Mouse (Mus musculus): ENCODE measurements around the gene Trip11. TPM values are rescaled to one million over a fixed set of nuclear protein-coding genes. Genes with fewer than 3 reads are reported as not detected.

Trip11 gene
- polyA plus RNA-seq, 1 experiment, result 3.3 TPM

DNA sequence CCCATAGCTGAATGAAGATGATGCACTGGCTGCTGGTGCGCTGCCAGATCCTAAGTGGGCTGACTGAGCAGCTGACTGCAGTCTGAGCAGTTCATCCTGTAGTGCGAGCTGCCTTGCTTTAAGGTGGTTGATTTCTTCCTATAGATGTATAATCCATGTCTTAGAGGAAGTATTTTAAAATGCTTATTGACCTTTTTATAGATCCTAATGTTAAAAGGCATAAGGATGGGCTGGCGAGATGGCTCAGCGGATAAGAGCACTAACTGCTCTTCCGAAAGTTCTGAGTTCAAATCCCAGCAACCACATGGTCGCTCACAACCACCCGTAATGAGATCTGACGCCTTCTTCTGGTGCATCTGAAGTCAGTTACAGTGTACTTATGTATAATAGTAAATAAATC lies 14.1 kb downstream of the Trip11 start:
- DNase-seq (ENCODE audit: low read depth in 1 of 2, low spot score in 2 of 2), result no peak
- no peak overlapping the region for H3K4me3 ChIP-seq (ENCODE audit: extremely low read depth, insufficient read depth, insufficient read length)
- H3K27ac ChIP-seq (ENCODE audit: insufficient read depth, low read length), result no peak overlapping the region
- 94% methylated on average over 8 of the region's 8 CpGs for WGBS
- peaks cover 3% of the 10 kb centered on the region for H3K36me3 ChIP-seq (ENCODE audit: control insufficient read depth, insufficient read depth, low read length)
- no peaks in the 10 kb centered on the region for H3K27me3 ChIP-seq (ENCODE audit: control insufficient read depth, insufficient read depth, low read length)
- no peaks in the 10 kb centered on the region for H3K4me1 ChIP-seq (ENCODE audit: control insufficient read depth, insufficient read depth, insufficient read length)
- no peak for TF ChIP-seq CTCF (IDR thresholded peaks at IDR 0.05; ENCODE audit: extremely low read depth, insufficient read depth, insufficient read length, insufficient replicate concordance)
- TF ChIP-seq POLR2A (IDR thresholded peaks at IDR 0.05; ENCODE audit: low read depth, low read length), result no peak

DNA sequence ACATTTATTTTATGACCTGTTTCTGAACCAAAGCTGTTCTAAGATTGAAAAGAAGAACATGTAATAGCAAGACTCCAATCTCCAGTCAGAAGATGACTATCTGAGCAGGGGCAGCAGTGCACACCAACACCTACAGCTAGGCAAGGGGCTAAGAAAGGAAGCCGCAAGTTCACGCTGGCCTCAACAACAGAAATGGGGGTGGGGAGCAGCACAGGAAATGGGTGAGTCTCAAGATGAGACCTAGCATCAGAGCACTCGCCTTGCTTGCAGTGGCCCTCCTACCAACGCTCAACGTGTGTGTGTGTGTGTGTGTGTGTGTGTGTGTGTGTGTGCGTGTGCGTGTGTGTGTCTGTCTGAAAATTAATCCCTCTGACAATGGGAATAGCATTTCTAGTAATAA lies 16.0 kb downstream of the Trip11 start:
- no peak overlapping the region for H3K27ac ChIP-seq (ENCODE audit: insufficient read depth, low read length)
- no peak overlapping the region for H3K4me3 ChIP-seq (ENCODE audit: extremely low read depth, insufficient read depth, insufficient read length)
- no peak for TF ChIP-seq CTCF (IDR thresholded peaks at IDR 0.05; ENCODE audit: extremely low read depth, insufficient read depth, insufficient read length, insufficient replicate concordance)
- no peak for TF ChIP-seq POLR2A (IDR thresholded peaks at IDR 0.05; ENCODE audit: low read depth, low read length)
- H3K27me3 ChIP-seq (ENCODE audit: control insufficient read depth, insufficient read depth, low read length), result no peaks in the 10 kb centered on the region
- DNase-seq (ENCODE audit: low read depth in 1 of 2, low spot score in 2 of 2), result peak; percentile 30 to 37
- WGBS, result 54% methylated on average over 7 of the region's 7 CpGs
- H3K36me3 ChIP-seq (ENCODE audit: control insufficient read depth, insufficient read depth, low read length), result peaks cover 13% of the 10 kb centered on the region
- H3K4me1 ChIP-seq (ENCODE audit: control insufficient read depth, insufficient read depth, insufficient read length), result no peaks in the 10 kb centered on the region

DNA sequence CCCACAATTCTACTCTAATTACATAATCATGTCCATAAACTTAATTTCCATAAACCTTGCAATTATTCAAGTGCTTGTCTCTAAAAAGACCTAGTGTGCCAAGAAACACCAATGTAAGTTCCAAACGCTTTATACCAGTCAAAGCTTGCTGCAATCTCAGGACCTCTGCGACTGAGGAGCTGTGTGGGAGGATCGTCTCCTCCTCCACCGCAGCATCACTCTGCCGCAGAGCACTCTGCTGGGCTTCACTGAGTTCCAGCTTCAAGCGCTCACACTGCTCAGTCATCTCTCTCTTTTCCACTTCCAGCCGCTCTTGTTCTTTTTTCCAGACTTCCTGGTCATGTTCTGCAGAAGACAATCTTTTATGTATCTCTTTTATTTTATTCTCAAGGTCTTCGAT lies 19.8 kb downstream of the Trip11 start:
- Histone ChIP-seq H3K27me3 (ENCODE audit: control insufficient read depth, insufficient read depth, low read length) (no peaks in the 10 kb centered on the region), H3K27ac (ENCODE audit: insufficient read depth, low read length) (no peak overlapping the region), H3K36me3 (ENCODE audit: control insufficient read depth, insufficient read depth, low read length) (peaks cover 19% of the 10 kb centered on the region), H3K4me1 (ENCODE audit: control insufficient read depth, insufficient read depth, insufficient read length) (no peaks in the 10 kb centered on the region), H3K4me3 (ENCODE audit: extremely low read depth, insufficient read depth, insufficient read length) (no peak overlapping the region)
- TF ChIP-seq CTCF (IDR thresholded peaks at IDR 0.05; ENCODE audit: extremely low read depth, insufficient read depth, insufficient read length, insufficient replicate concordance) (no peak), POLR2A (IDR thresholded peaks at IDR 0.05; ENCODE audit: low read depth, low read length) (no peak)
- DNase-seq (ENCODE audit: low read depth in 1 of 2, low spot score in 2 of 2), result no peak
- WGBS, result 95% methylated on average over 8 of the region's 8 CpGs

DNA sequence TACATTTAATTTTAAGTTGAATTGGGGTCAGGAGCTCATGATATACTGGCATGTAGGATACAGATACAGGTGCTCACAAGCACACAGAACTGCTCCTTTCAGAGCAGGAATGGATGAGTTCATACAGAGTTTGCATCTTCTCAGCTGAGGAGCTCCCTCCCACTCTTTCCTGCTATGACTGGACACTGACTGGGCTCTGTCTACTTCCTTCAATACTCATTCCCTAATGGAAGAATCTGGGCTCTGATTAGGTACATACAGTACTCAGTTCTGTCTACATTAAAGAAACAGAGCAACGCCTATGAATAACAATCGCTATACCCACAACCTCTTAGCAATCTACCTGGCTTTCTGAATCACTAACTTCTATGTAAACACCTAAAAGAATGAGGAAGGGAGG lies 20.2 kb downstream of the Trip11 start:
- TF ChIP-seq POLR2A (IDR thresholded peaks at IDR 0.05; ENCODE audit: low read depth, low read length), result no peak
- no peak for TF ChIP-seq CTCF (IDR thresholded peaks at IDR 0.05; ENCODE audit: extremely low read depth, insufficient read depth, insufficient read length, insufficient replicate concordance)
- Histone ChIP-seq H3K4me3 (ENCODE audit: extremely low read depth, insufficient read depth, insufficient read length) (no peak overlapping the region), H3K27me3 (ENCODE audit: control insufficient read depth, insufficient read depth, low read length) (no peaks in the 10 kb centered on the region), H3K36me3 (ENCODE audit: control insufficient read depth, insufficient read depth, low read length) (peaks cover 20% of the 10 kb centered on the region), H3K4me1 (ENCODE audit: control insufficient read depth, insufficient read depth, insufficient read length) (no peaks in the 10 kb centered on the region), H3K27ac (ENCODE audit: insufficient read depth, low read length) (no peak overlapping the region)
- 96% methylated on average over 2 of the region's 2 CpGs for WGBS
- DNase-seq (ENCODE audit: low read depth in 1 of 2, low spot score in 2 of 2), result no peak

DNA sequence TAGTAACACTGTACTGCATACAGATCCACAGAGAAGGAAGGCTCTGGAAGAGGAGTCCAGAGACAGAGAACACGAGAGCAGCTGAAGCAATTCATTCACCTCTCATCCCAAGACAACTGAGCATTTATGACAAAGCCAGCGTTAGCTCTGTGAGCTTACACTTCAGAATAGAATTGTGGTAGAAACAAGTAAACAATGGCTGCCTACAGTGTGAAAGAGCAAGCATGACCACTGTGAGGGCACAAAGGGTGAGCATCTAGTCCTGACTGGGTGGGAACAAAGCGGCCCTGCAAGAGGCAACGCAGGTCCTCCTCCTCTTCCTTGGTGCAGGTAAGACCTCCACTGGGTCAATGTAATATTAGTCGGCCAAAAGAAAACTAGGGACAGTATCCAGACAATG lies 22.0 kb downstream of the Trip11 start:
- Histone ChIP-seq H3K36me3 (ENCODE audit: control insufficient read depth, insufficient read depth, low read length) (peaks cover 27% of the 10 kb centered on the region), H3K27ac (ENCODE audit: insufficient read depth, low read length) (no peak overlapping the region), H3K4me3 (ENCODE audit: extremely low read depth, insufficient read depth, insufficient read length) (no peak overlapping the region), H3K4me1 (ENCODE audit: control insufficient read depth, insufficient read depth, insufficient read length) (no peaks in the 10 kb centered on the region), H3K27me3 (ENCODE audit: control insufficient read depth, insufficient read depth, low read length) (no peaks in the 10 kb centered on the region)
- no peak for TF ChIP-seq CTCF (IDR thresholded peaks at IDR 0.05; ENCODE audit: extremely low read depth, insufficient read depth, insufficient read length, insufficient replicate concordance)
- no peak for TF ChIP-seq POLR2A (IDR thresholded peaks at IDR 0.05; ENCODE audit: low read depth, low read length)
- no peak for DNase-seq (ENCODE audit: low read depth in 1 of 2, low spot score in 2 of 2)
- WGBS, result 95% methylated on average over 5 of the region's 5 CpGs

DNA sequence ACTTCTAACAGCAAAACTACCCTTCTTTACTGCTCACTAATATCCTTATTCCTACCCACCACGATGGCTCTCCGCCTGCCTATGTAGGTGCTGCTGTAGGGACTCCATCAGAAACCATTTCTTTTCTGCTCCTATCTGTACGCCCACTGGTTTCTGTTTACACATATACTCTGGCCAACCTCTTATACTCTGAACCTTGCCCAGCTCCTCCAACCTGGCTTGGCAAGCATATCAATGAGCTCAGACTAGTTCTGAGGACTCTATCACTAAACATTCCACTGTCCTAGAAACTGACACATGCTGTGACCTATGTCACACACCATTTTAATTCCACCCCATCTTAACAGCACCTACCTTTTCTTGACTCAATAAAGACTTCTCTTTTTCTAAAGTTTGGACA lies 23.7 kb downstream of the Trip11 start:
- H3K27me3 ChIP-seq (ENCODE audit: control insufficient read depth, insufficient read depth, low read length), result no peaks in the 10 kb centered on the region
- H3K27ac ChIP-seq (ENCODE audit: insufficient read depth, low read length), result no peak overlapping the region
- H3K4me3 ChIP-seq (ENCODE audit: extremely low read depth, insufficient read depth, insufficient read length), result no peak overlapping the region
- WGBS, result 97% methylated on average over 3 of the region's 3 CpGs
- peaks cover 35% of the 10 kb centered on the region for H3K36me3 ChIP-seq (ENCODE audit: control insufficient read depth, insufficient read depth, low read length)
- TF ChIP-seq POLR2A (IDR thresholded peaks at IDR 0.05; ENCODE audit: low read depth, low read length), result no peak
- no peak for TF ChIP-seq CTCF (IDR thresholded peaks at IDR 0.05; ENCODE audit: extremely low read depth, insufficient read depth, insufficient read length, insufficient replicate concordance)
- H3K4me1 ChIP-seq (ENCODE audit: control insufficient read depth, insufficient read depth, insufficient read length), result no peaks in the 10 kb centered on the region
- no peak for DNase-seq (ENCODE audit: low read depth in 1 of 2, low spot score in 2 of 2)

DNA sequence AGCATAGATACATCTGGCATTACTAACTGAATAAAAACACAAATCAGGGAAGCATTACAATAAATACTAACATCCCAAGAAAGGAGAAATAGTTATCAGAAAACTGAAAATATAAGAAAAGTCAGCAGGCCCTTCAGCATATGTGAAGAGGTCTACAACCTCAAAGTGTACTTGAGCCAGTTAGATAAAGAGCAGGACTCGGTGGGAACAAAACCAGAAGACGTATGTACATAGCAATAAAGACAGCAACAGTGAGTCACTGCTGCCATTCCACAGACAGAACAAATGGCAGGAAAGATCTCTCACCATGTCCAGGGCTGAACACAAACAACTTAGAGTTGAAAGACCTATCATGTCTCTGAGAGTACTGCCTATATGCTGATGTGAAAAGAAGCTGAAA lies 24.8 kb downstream of the Trip11 start:
- DNase-seq (ENCODE audit: low read depth in 1 of 2, low spot score in 2 of 2), result no peak
- H3K27me3 ChIP-seq (ENCODE audit: control insufficient read depth, insufficient read depth, low read length), result no peaks in the 10 kb centered on the region
- 94% methylated on average over 2 of the region's 2 CpGs for WGBS
- TF ChIP-seq POLR2A (IDR thresholded peaks at IDR 0.05; ENCODE audit: low read depth, low read length) (no peak), CTCF (IDR thresholded peaks at IDR 0.05; ENCODE audit: extremely low read depth, insufficient read depth, insufficient read length, insufficient replicate concordance) (no peak)
- no peak overlapping the region for H3K4me3 ChIP-seq (ENCODE audit: extremely low read depth, insufficient read depth, insufficient read length)
- no peaks in the 10 kb centered on the region for H3K4me1 ChIP-seq (ENCODE audit: control insufficient read depth, insufficient read depth, insufficient read length)
- peaks cover 37% of the 10 kb centered on the region for H3K36me3 ChIP-seq (ENCODE audit: control insufficient read depth, insufficient read depth, low read length)
- H3K27ac ChIP-seq (ENCODE audit: insufficient read depth, low read length), result no peak overlapping the region

Measured in spleen, adult 2 months (tissue).